14 mouse cellular contexts compared by ENCODE assay signal in genomic region chr11:119627243-119627642, GRCm38 (mm10). TPM values are rescaled to one million over a fixed set of nuclear protein-coding genes. Genes with fewer than 3 reads are reported as not detected.
DNase-seq lines count a peak whose midpoint lies in the region; ATAC-seq and TF ChIP-seq lines count a peak whose summit lies in the region.
"Had no signal": no experiment of that assay in that cellular context is flagged by ENCODE, and none has a peak within 500 bp of the region (broad histone marks: within the 10 kb centered on the region; RNA-seq: fewer than 3 reads in every experiment).

No protein-coding gene starts in this region.

- no peak overlapping the region for H3K4me2 ChIP-seq in kidney, postnatal 0 days (ENCODE audit: low read length)
- H3K4me2 ChIP-seq in kidney, embryonic 16.5 days (replicated peaks; ENCODE audit: low read depth, low read length): no peak overlapping the region

- no peaks in the 10 kb centered on the region for H3K36me3 ChIP-seq in kidney, postnatal 0 days (ENCODE audit: insufficient read depth, low read length)
- H3K36me3 ChIP-seq in kidney, embryonic 16.5 days (ENCODE audit: insufficient read depth, low read length): no peaks in the 10 kb centered on the region
- no peaks in the 10 kb centered on the region for H3K36me3 ChIP-seq in thymus, adult 2 months (ENCODE audit: control insufficient read depth, insufficient read depth, low read length)
- H3K36me3 ChIP-seq in MEL (ENCODE audit: control insufficient read depth in 1 of 2, insufficient read depth in 2 of 2, low read length in 2 of 2): peaks cover 0 to 9% of the 10 kb centered on the region in 2 experiments; a peak in 2 of 4 replicates

- no peaks in the 10 kb centered on the region for H3K9me3 ChIP-seq in kidney, postnatal 0 days (replicated peaks; ENCODE audit: low read length)
- no peaks in the 10 kb centered on the region for H3K9me3 ChIP-seq in kidney, embryonic 16.5 days (ENCODE audit: low read length)
- H3K9me3 ChIP-seq in MEL (replicated peaks; ENCODE audit: insufficient read depth, low read length): no peaks in the 10 kb centered on the region

- no peak for DNase-seq in kidney, postnatal 0 days (ENCODE audit: low spot score)
- DNase-seq in thymus, postnatal 14 days: peak; percentile 29
- no peak for DNase-seq in thymus, adult 2 months
- peak; percentile 32 for DNase-seq in MEL (ENCODE audit: low read depth, low spot score)
- no peak for DNase-seq in spleen, adult 12 weeks (ENCODE audit: low spot score)
- no peak for DNase-seq in T-cell, adult 2 months (ENCODE audit: low spot score)
- DNase-seq: adrenal gland, postnatal 10 days; cerebellum, adult 11 months; heart, adult 11 months; heart, postnatal 36 days; lung, postnatal 4 days; right cerebral cortex, adult 18-20 months had no signal

- H3K27me3 ChIP-seq in kidney, postnatal 0 days (ENCODE audit: insufficient read depth, low read length): no peaks in the 10 kb centered on the region
- no peaks in the 10 kb centered on the region for H3K27me3 ChIP-seq in kidney, embryonic 16.5 days (ENCODE audit: insufficient read depth, low read length)
- H3K27me3 ChIP-seq in thymus, adult 2 months (ENCODE audit: control insufficient read depth, insufficient read depth, low read length): no peaks in the 10 kb centered on the region
- H3K27me3 ChIP-seq in MEL (ENCODE audit: control insufficient read depth in 1 of 2, insufficient read depth in 2 of 2, low read length in 2 of 2): no peaks in the 10 kb centered on the region

- peak; percentile 36; the same call in 1 of the 2 replicates for TF ChIP-seq CTCF in kidney, postnatal 0 days (IDR thresholded peaks at IDR 0.05; ENCODE audit: low read depth)
- TF ChIP-seq CTCF in thymus, adult 2 months (IDR thresholded peaks at IDR 0.05; ENCODE audit: borderline replicate concordance, control insufficient read depth, extremely low read depth, insufficient read depth, low read length, poor library complexity): no peak
- peak; percentile 58 to 71 (median 61) for TF ChIP-seq CTCF in MEL (IDR thresholded peaks at IDR 0.05 in 2 of 3, conservative IDR thresholded peaks at IDR 0.05 in 1 of 3; ENCODE audit: control insufficient read depth in 1 of 3, insufficient read depth in 1 of 3, low read depth in 2 of 3, low read length in 3 of 3, poor library complexity in 1 of 3, severe bottlenecking in 1 of 3)

- H3K4me1 ChIP-seq in kidney, postnatal 0 days (replicated peaks; ENCODE audit: insufficient read depth, low read length): 0 out of 2 replicates have a peak, but pooled peaks cover 4% of the 10 kb centered on the region
- peaks cover 36% of the 10 kb centered on the region for H3K4me1 ChIP-seq in kidney, embryonic 16.5 days (ENCODE audit: insufficient read depth, low read length)
- no peaks in the 10 kb centered on the region for H3K4me1 ChIP-seq in thymus, adult 2 months (replicated peaks; ENCODE audit: control insufficient read depth, insufficient read depth, low read length)
- H3K4me1 ChIP-seq in MEL (ENCODE audit: control insufficient read depth in 1 of 2, insufficient read depth in 2 of 2, low read length in 2 of 2): no peaks in the 10 kb centered on the region; a peak in 1 of 4 replicates

- TF ChIP-seq EP300 in MEL (IDR thresholded peaks at IDR 0.05; ENCODE audit: low read depth in 1 of 2, low read length in 2 of 2): no peak

- H3K79me2 ChIP-seq in MEL (ENCODE audit: control insufficient read depth, insufficient read depth, low read length, poor library complexity): peaks cover 67% of the 10 kb centered on the region

- peak; percentile 37 for TF ChIP-seq RAD21 in MEL (IDR thresholded peaks at IDR 0.05; ENCODE audit: low read depth, low read length)

- H3K9ac ChIP-seq in kidney, postnatal 0 days (ENCODE audit: low read depth, low read length): no peak overlapping the region
- H3K9ac ChIP-seq in kidney, embryonic 16.5 days (replicated peaks; ENCODE audit: low read length): no peak overlapping the region
- no peak overlapping the region for H3K9ac ChIP-seq in MEL (ENCODE audit: control insufficient read depth, low read depth, low read length, poor library complexity, severe bottlenecking)

- no peak for TF ChIP-seq POLR2A in thymus, adult 2 months (IDR thresholded peaks at IDR 0.05; ENCODE audit: control insufficient read depth, extremely low read depth, insufficient read depth, low read length, poor library complexity)
- no peak for TF ChIP-seq POLR2A in MEL (IDR thresholded peaks at IDR 0.05; ENCODE audit: control insufficient read depth in 1 of 2, insufficient read depth in 1 of 2, low read depth in 1 of 2, low read length in 2 of 2, poor library complexity in 1 of 2)

- H3K27ac ChIP-seq in kidney, postnatal 0 days: no peak overlapping the region
- no peak overlapping the region for H3K27ac ChIP-seq in kidney, embryonic 16.5 days (ENCODE audit: low read length)
- H3K27ac ChIP-seq in thymus, adult 2 months (ENCODE audit: control insufficient read depth, insufficient read depth, low read length): no peak overlapping the region
- no peak overlapping the region for H3K27ac ChIP-seq in MEL (ENCODE audit: control insufficient read depth, low read depth, low read length)

- no peak for ATAC-seq in kidney, postnatal 0 days (replicated peaks; ENCODE audit: low FRiP score, low read depth)
- no peak for ATAC-seq in kidney, embryonic 16.5 days (ENCODE audit: low FRiP score, low TSS enrichment)
- ATAC-seq: midbrain, embryonic 16.5 days had no signal

- no peak overlapping the region for H3K4me3 ChIP-seq in kidney, postnatal 0 days (replicated peaks; ENCODE audit: low read depth, low read length)
- no peak overlapping the region for H3K4me3 ChIP-seq in kidney, embryonic 16.5 days (ENCODE audit: low read length)
- H3K4me3 ChIP-seq in thymus, adult 2 months (ENCODE audit: control insufficient read depth, insufficient read depth, low read length): no peak overlapping the region
- no peak overlapping the region for H3K4me3 ChIP-seq in MEL (ENCODE audit: control insufficient read depth in 1 of 2, insufficient read depth in 1 of 2, low read depth in 2 of 2, low read length in 2 of 2)

- 71% methylated on average over 3 of the region's 3 CpGs for WGBS in kidney, postnatal 0 days
- WGBS in kidney, embryonic 16.5 days: 68% methylated on average over 3 of the region's 3 CpGs
- 74% methylated on average over 3 of the region's 3 CpGs for WGBS in thymus, adult 2 months

TF ChIP-seq in MEL, 35 proteins besides CTCF, POLR2A, EP300 and RAD21:
- no peak for TF ChIP-seq MXI1 (IDR thresholded peaks at IDR 0.05; ENCODE audit: low read depth, low read length)
- peak; percentile 45 for TF ChIP-seq SMC3 (IDR thresholded peaks at IDR 0.05; ENCODE audit: low read depth, low read length)
- no peak for TF ChIP-seq SIN3A (IDR thresholded peaks at IDR 0.05; ENCODE audit: low read length)
- TF ChIP-seq TBP (IDR thresholded peaks at IDR 0.05; ENCODE audit: low read depth, low read length): no peak
- TF ChIP-seq POLR2AphosphoS5 (IDR thresholded peaks at IDR 0.05; ENCODE audit: borderline replicate concordance, low read depth, low read length): no peak
- TF ChIP-seq USF2 (IDR thresholded peaks at IDR 0.05; ENCODE audit: borderline replicate concordance in 1 of 2, insufficient read depth in 1 of 2, low read depth in 1 of 2, low read length in 2 of 2): no peak
- no peak for TF ChIP-seq USF1 (IDR thresholded peaks at IDR 0.05; ENCODE audit: low read depth, low read length)
- TF ChIP-seq ZC3H11A (IDR thresholded peaks at IDR 0.05; ENCODE audit: low read depth, low read length): peak; percentile 28; the same call in 1 of the 2 replicates
- TF ChIP-seq NELFE (IDR thresholded peaks at IDR 0.05; ENCODE audit: low read depth, low read length): no peak
- no peak for TF ChIP-seq TAL1 (IDR thresholded peaks at IDR 0.05; ENCODE audit: low read length)
- no peak for TF ChIP-seq MAZ (IDR thresholded peaks at IDR 0.05; ENCODE audit: low read depth, low read length)
- 0 out of 2 replicates have a peak, but pooled peaks have one; percentile 16 for TF ChIP-seq JUND (IDR thresholded peaks at IDR 0.05; ENCODE audit: low read depth, low read length)
- TF ChIP-seq CHD1 (IDR thresholded peaks at IDR 0.05; ENCODE audit: low read depth, low read length): no peak
- TF ChIP-seq MYB (IDR thresholded peaks at IDR 0.05; ENCODE audit: low read depth, low read length): no peak

RNA-seq across cellular contexts. Expression of gene Rptor, which starts 24.5 kb away (rescaled TPM):
- polyA plus RNA-seq in kidney, postnatal 0 days (2015; fragmentation: Nextera tagmentation; extraction: Ambion mirVana): 6.8 and 7.1 TPM in 2 replicates
- 9.1 and 9.9 TPM in 2 replicates for polyA plus RNA-seq in kidney, embryonic 16.5 days (2015; fragmentation: Nextera tagmentation; extraction: Ambion mirVana)
- polyA plus RNA-seq in thymus, adult 2 months (2012; rRNA removed): 58.7 and 61.4 TPM in 2 replicates
- total RNA-seq in MEL (2012; rRNA removed): 32.0 and 34.9 TPM in 2 replicates
- polyA plus RNA-seq in MEL (2012; ENCODE audit: insufficient read depth in 1 of 2, insufficient read length in 2 of 2, low read depth in 1 of 2, low replicate concordance in 2 of 2, missing spikeins in 1 of 2): 10 to 100 TPM in 1 of 2 experiments, not detected in 1; 33.9 TPM

Comparison
In these comparisons a context has a peak if more than half of its experiments do, and no peak if none do; other contexts are left out.
1. DNase-seq: peak in thymus, postnatal 14 days (single experiment) and MEL (single experiment); none in kidney, postnatal 0 days (single experiment), thymus, adult 2 months (single experiment), spleen, adult 12 weeks (single experiment) and T-cell, adult 2 months (single experiment).